Mouse (Mus musculus): ENCODE data around the gene Pgghg.

Gene Pgghg

DNA sequence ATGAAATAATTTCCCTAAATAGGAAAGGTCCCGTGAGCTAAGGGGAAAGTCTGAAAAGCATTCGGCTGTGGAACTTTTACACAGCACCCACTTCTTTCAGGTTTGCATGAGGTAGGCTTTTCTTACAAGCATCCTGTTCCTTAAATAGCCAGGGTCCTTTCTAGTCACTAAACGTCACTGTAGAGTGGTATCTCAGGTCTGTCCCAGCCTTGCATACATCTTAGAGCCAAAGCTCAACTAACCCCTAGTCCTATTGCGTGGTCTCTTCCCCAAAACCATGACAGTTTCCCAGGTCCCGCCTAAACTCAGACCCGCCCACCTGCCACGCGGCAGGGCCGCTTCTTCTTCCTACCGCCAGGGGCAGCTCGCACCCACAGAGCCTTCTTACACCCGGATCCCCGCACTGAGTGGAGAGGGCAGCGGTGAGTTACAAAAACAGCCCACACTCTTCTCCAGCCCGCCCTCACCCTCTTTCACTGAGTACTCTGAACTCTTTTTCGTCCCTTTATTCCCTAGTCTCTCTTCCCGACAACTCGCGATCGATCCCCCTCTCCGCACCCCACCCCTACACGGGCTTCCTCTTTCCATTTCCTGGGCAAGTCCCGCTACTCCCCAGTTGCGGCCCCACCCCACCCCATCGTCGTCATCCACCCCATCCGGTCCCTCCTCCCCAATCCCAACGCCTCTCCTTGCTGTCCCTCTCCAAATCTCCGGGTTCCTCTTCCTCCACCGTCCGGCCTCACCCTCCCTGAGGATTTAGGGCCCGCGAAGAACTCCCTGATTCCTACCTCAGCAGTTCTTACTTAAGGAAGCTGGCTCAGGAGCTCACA, at the start of gene Pgghg:
Gene Pgghg (plus strand): TSS at position 170 of the 830 bp plus-strand sequence.
- DNase-seq (ENCODE audit: extremely low read depth, low read depth) = peak; percentile 84

GRCm38 (mm10) chr7:140894031-140894430, 47.2 kb upstream of the Pgghg start:
- no peak for DNase-seq (ENCODE audit: extremely low read depth, low read depth)

DNA sequence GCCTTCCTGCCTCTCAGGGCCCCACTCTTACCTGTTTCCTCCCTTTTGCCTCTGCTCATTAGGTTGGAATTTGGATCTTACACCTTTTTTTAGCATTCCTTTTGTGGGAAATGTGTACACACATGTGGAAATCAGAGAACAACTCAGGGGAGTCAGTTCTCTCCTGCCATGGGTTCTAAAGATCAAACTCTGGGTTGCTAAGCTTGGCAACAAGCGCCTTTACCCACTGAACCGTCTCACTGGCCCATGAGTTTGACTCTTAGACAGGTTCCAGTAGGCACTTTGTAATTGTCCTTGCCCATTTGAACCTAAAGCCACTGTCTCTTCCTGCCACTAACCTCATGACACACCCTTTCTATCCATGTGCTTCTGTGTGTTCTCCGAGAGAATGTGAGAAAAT, 46.6 kb upstream of the Pgghg start:
- no peak for DNase-seq (ENCODE audit: extremely low read depth, low read depth)

DNA sequence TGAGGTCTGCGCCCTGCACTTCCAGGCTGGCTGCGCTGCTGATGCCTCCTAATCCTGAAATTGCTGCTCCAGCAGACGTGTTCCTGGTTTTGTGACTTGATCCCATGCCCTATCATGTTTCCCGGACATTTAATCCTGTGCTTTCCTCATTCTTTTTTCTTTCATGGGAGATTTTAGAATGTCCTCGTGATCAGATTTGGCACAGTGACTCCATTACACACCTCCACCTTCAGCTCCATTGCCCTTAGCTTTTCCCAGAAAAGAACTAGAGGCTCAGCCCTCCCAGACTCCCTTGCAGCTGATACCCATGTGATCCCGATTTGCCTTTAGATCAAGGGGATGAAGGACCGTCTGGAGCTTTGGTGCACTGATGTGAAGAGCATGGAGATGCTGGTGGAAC, 43.3 kb upstream of the Pgghg start:
- DNase-seq (ENCODE audit: extremely low read depth, low read depth) = no peak

DNA sequence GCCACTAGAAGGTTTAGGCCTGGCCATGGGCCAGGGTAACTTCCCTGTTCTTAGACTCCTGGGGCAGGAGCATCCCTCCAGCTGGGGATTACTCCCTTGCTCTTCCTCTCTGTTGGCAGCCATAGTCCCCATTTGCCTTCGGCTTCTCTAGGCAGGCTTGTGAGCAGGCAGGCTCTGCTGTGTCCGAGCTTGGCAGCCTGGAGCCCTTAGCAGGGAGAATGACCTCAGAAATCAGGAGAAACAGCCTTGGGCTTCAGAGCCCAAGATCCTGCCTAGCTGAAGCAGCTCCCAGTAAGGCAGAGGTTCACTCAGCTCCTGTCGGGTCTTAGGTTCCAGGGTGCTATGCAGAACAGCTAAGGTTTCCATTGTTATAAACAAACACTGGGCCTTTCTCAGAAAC, 42.1 kb upstream of the Pgghg start:
- DNase-seq (ENCODE audit: extremely low read depth, low read depth) = no peak

- DNase-seq (ENCODE audit: extremely low read depth, low read depth) = no peak
Observed at GRCm38 (mm10) chr7:140900220-140900619, 41.0 kb upstream of the Pgghg start, which contains the start of gene Cox8b. TSS of gene Cox8b (minus strand) at chr7:140900446.

DNA sequence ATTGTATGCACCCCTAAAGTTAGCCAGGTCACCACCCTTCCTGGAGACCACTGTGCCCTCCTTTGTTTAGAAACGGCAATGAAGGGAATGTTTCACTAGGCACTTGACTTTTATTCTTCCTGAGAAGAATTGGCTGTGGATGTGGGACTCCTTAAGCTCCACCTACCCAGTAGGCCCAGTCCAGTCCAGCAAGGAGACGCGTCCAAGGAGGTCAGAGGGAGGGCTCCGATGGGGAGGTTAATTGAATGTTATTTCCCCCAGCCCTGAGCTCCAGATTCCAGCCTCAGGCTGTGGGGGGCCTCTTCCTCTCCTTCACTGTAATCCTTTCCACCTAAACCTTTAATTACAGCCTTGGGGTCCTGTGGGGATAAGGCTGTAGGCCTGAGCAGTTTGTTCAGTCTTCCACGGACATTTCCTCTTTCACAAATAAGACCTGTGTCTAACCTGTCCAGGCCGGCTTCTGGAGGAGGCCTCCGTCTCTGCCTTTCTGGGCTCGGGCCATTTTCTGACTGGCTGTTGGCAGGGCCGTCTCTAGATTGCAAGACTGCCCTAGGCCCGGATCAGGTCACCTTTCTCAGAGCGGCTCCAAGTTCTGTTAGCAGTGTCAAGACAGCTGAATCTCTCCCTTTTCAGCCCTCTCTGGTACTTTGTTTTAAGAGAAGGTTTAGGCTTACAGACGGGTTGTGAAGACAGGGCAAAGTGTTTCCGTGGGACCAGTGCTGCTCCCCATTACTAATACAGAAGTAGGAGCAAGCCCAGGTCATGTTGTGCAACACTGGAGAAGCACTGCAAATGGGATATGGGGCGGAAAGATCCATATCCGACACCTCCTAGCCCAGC, 38.9 kb upstream of the Pgghg start:
- no peak for DNase-seq (ENCODE audit: extremely low read depth, low read depth)

DNA sequence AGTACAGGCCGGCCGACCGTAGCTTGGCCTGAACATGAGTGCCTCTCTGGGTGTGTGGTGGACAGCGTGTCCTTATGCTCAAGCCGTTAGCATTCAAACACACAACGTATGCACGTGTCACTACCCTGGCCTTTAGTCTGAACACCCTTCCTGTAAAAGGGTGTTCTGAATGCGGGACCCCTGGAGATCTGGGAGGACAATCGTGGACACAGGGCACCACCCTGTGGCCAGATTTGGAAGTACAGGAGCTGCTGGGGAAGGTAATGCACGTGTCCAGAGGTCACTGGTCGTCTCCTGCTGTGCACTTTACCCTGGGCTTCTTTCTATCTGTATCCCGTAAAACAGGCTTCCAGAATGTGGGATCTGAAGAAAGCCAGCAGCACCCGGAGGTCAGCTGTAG, 38.0 kb upstream of the Pgghg start:
- DNase-seq (ENCODE audit: extremely low read depth, low read depth) = no peak

- DNase-seq (ENCODE audit: extremely low read depth, low read depth) = no peak
Observed at GRCm38 (mm10) chr7:140905642-140906081, 35.5 kb upstream of the Pgghg start.

- DNase-seq (ENCODE audit: extremely low read depth, low read depth) = no peak
Observed at GRCm38 (mm10) chr7:140907131-140907530, 34.1 kb upstream of the Pgghg start.

GRCm38 (mm10) chr7:140907697-140908096, 33.5 kb upstream of the Pgghg start:
- DNase-seq (ENCODE audit: extremely low read depth, low read depth) = no peak

GRCm38 (mm10) chr7:140908181-140908580, 33.0 kb upstream of the Pgghg start:
- DNase-seq (ENCODE audit: extremely low read depth, low read depth) = no peak

- peak; percentile 43 for DNase-seq (ENCODE audit: extremely low read depth, low read depth)
Observed at GRCm38 (mm10) chr7:140908634-140909107, 32.5 kb upstream of the Pgghg start.

- DNase-seq (ENCODE audit: extremely low read depth, low read depth) = no peak
Observed at GRCm38 (mm10) chr7:140912293-140912692, 28.9 kb upstream of the Pgghg start.

DNA sequence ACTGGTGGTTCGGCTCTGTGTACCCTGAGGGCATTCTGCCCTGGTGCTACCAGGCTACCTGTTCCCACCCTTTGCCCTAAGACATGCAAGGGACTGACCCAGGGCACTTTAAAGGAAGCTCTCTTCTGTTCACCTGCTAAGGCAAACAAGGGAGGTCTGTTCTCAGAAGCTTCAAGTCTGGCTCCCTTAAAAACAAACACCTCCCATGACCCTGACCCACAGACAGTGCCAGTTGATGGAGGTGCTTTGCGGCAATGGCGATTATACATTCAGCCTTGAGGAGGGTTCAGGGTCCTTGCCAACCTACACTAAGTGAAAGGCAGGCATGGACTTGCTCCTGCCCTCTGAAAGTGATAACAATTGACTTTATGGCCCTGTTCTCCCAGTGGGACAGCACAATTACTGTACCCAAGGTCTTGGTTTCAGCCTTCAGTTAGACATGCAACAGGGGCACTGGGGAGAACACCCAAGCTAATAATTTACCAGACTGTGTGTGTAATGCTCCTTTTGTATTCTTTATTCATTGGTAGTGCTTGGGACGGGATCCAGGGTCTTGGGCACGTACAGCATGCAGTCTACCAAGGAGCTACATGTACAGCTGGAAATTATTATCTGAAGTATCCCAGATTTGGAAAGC, 28.2 kb upstream of the Pgghg start:
- no peak for DNase-seq (ENCODE audit: extremely low read depth, low read depth)

GRCm38 (mm10) chr7:140914031-140914690, 27.0 kb upstream of the Pgghg start:
- DNase-seq (ENCODE audit: extremely low read depth, low read depth) = no peak

GRCm38 (mm10) chr7:140919911-140920310, 21.3 kb upstream of the Pgghg start:
- no peak for DNase-seq (ENCODE audit: extremely low read depth, low read depth)

- no peak for DNase-seq (ENCODE audit: extremely low read depth, low read depth)
Observed at GRCm38 (mm10) chr7:140920418-140921029, 20.7 kb upstream of the Pgghg start, which contains the start of gene Nlrp6. TSS of gene Nlrp6 (plus strand) at chr7:140920902.

DNA sequence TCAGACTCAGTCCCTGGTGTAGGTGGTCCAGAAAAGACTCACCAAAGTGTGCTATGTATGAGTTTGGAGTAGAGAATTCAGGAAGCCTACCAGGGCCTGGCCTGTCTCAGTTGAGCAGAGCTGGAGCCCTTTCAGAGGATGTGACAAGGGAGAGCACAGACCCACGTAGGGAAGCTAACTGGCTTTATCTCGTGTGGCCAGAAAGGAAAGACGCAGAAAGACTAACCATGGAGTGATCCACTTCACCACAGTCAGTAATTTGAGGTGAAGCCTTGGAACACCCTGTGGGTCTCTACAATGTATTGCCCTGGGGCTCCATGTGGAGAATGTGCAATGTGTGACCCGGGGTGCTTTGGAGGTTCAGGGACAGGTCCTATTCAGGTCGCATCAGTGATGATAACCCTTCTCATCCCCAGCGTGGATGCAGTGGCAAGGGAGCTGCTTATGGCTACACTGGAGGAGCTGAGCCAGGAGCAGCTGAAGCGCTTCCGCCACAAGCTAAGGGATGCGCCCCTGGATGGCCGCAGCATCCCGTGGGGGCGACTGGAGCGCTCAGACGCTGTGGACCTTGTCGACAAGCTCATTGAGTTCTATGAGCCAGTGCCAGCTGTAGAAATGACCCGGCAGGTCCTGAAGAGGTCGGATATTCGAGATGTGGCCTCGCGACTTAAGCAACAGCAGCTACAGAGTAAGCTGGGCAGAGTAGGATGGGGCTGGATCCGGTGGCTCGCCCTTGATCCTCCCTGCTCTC, 19.8 kb upstream of the Pgghg start:
- DNase-seq (ENCODE audit: extremely low read depth, low read depth) = peak; percentile 60
